Mouse (Mus musculus): ENCODE measurements around the gene Nek6. TPM values are rescaled to one million over a fixed set of nuclear protein-coding genes. Genes with fewer than 3 reads are reported as not detected.

Nek6 gene
- polyA plus RNA-seq, 1 experiment from 2014 or later: 111 TPM

DNA sequence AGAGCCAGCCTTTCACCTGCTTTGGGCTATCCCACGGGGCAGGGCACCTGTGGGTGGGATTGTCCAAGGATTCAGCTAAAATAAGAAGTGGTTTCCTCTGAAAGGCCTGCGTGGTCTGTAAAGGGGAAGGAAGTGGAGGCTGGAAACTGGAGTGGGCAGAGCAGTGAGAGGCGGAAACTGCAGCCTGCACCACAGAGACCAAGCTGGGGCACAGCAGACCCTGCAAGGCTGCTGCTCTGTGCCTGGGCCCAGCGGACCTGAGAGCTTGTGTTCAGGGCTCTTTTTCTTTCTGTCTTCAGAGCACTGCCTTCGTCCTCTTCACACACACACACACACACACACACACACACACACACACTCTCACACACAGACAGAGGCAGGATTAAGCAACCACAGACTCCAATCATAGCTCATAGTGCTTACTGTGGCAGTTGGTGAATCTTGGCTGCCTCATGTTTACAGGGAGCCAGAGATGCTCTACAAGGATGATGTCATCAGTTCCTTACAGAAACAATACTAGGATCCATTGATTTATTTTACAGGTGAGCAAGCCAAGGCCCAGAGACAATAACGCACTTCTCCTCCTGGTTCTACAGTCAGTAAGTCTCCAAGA, 30.2 kb upstream of the Nek6 start:
- Histone ChIP-seq H3K27ac (ENCODE audit: low read length) (no peak overlapping the region), H3K9ac (ENCODE audit: low read length) (no peak overlapping the region), H3K4me1 (ENCODE audit: control insufficient read depth, insufficient read depth, low read length) (peaks cover 19% of the 10 kb centered on the region), H3K27me3 (ENCODE audit: control insufficient read depth, insufficient read depth, low read length) (no peaks in the 10 kb centered on the region), H3K9me3 (replicated peaks; ENCODE audit: control insufficient read depth, low read length) (no peaks in the 10 kb centered on the region), H3K4me2 (ENCODE audit: low read depth, low read length) (no peak overlapping the region), H3K36me3 (ENCODE audit: control insufficient read depth, insufficient read depth, low read length) (no peaks in the 10 kb centered on the region), H3K4me3 (replicated peaks; ENCODE audit: low read length) (no peak overlapping the region)
- ATAC-seq (ENCODE audit: insufficient read depth, low FRiP score): no peak
- 77% methylated on average over 6 of the region's 6 CpGs for WGBS

DNA sequence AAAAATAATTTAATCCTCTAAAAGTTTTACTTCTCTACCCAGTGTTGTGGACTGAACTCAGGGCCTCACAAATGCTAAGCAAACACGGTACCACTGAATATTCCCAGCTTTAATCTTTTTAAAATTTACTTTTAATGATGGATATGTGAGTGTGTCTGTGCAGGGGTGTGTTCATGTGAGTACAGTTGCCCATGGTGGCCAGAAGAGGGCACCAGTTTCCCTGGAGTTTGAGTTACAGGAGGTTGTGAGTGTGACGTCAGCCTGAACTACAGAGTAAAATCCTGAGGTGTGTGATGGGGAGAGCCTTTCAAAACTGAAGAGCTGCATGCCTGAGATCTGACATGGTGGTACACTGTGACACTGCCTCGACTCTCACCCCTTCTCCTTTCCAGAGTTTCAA, 29.3 kb upstream of the Nek6 start:
- Histone ChIP-seq H3K27me3 (ENCODE audit: control insufficient read depth, insufficient read depth, low read length) (no peaks in the 10 kb centered on the region), H3K9ac (ENCODE audit: low read length) (no peak overlapping the region), H3K4me2 (ENCODE audit: low read depth, low read length) (no peak overlapping the region), H3K9me3 (replicated peaks; ENCODE audit: control insufficient read depth, low read length) (no peaks in the 10 kb centered on the region), H3K4me3 (replicated peaks; ENCODE audit: low read length) (no peak overlapping the region), H3K27ac (ENCODE audit: low read length) (no peak overlapping the region), H3K4me1 (ENCODE audit: control insufficient read depth, insufficient read depth, low read length) (peaks cover 24% of the 10 kb centered on the region), H3K36me3 (ENCODE audit: control insufficient read depth, insufficient read depth, low read length) (no peaks in the 10 kb centered on the region)
- WGBS: 83% methylated on average over 3 of the region's 3 CpGs
- no peak for ATAC-seq (ENCODE audit: insufficient read depth, low FRiP score)

DNA sequence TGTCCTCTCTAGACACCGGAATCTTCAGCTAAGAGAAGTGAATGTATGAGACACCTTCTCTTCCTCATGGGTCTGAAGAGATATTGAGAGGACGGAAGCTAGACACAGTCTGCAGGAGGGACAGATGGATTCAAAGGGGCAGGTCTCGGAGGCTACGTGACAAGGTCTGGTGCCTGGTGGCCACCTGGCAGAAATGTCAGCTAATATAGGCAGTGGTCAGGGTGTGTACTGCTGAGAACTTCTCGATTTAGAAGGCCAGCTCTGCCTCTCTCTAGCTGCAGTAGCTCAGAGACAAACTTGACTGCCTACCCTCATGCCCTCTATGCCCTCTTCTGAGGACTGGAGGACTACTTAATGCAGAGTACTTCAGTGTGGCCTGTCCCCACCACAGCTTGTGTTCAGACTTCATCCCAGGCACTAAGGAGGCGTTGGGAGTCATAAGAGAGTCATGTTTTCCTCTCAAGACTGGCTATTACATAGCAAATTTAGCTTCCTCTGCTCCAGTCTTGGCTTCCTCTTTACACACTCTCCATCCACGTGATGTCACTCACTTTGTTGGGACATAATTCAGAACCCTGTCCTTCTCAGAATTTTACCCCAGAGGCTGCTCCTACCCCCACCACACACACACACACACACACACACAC, 28.3 kb upstream of the Nek6 start:
- H3K4me2 ChIP-seq (ENCODE audit: low read depth, low read length): no peak overlapping the region
- no peaks in the 10 kb centered on the region for H3K36me3 ChIP-seq (ENCODE audit: control insufficient read depth, insufficient read depth, low read length)
- ATAC-seq (ENCODE audit: insufficient read depth, low FRiP score): no peak
- 82% methylated on average over 7 of the region's 7 CpGs for WGBS
- peaks cover 24% of the 10 kb centered on the region for H3K4me1 ChIP-seq (ENCODE audit: control insufficient read depth, insufficient read depth, low read length)
- H3K27ac ChIP-seq (ENCODE audit: low read length): peak overlapping the region; percentile 20; the same call in 1 of the 2 replicates
- no peak overlapping the region for H3K4me3 ChIP-seq (replicated peaks; ENCODE audit: low read length)
- no peaks in the 10 kb centered on the region for H3K27me3 ChIP-seq (ENCODE audit: control insufficient read depth, insufficient read depth, low read length)
- H3K9me3 ChIP-seq (replicated peaks; ENCODE audit: control insufficient read depth, low read length): no peaks in the 10 kb centered on the region
- H3K9ac ChIP-seq (ENCODE audit: low read length): no peak overlapping the region

DNA sequence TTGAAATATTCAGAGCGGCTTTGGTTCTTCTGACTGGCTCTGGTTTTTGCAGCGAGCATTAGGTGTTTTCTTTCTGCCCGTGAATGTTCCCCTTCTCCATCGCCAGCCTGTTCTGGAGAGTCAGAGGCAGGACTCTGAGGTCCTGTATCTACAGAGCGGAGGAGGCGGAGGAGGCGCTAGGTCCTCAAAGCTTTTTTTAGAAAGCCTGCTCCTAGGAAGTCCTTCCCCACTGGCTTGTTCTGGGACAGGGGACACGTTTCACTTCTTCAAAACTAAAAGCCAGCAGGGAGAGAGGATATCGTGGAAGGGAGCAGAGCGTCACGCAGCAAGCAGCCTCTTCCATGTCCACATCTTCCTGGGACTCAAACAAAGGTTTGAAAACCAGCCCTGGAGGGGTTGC, 26.9 kb upstream of the Nek6 start:
- Histone ChIP-seq H3K9ac (ENCODE audit: low read length) (no peak overlapping the region), H3K27ac (ENCODE audit: low read length) (peak overlapping the region; percentile 92)

DNA sequence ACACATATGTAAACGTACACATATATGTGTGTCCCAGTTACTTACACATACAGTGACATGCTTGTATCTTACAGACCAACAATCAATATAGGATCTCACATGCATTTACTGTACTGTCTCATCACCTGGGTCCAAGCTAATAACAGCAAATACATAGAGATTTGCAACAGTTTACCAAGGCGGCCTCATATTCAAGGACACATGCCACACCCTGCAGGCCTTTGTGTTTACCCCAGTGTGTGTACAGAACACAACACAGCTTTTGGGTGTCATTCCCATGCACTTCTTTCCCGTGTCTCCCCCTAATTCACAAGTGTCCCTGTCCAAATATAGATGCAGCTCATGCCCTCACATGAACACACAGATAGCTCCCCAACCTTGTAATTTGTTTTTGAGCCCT, 26.0 kb upstream of the Nek6 start:
- ATAC-seq (ENCODE audit: insufficient read depth, low FRiP score): no peak

More for the DNA sequence above, 26.9 kb upstream of the Nek6 start:
- no peak for ATAC-seq (ENCODE audit: insufficient read depth, low FRiP score)
- Histone ChIP-seq H3K36me3 (ENCODE audit: control insufficient read depth, insufficient read depth, low read length) (no peaks in the 10 kb centered on the region), H3K4me1 (ENCODE audit: control insufficient read depth, insufficient read depth, low read length) (peaks cover 24% of the 10 kb centered on the region), H3K4me2 (ENCODE audit: low read depth, low read length) (no peak overlapping the region), H3K4me3 (replicated peaks; ENCODE audit: low read length) (no peak overlapping the region), H3K27me3 (ENCODE audit: control insufficient read depth, insufficient read depth, low read length) (no peaks in the 10 kb centered on the region), H3K9me3 (replicated peaks; ENCODE audit: control insufficient read depth, low read length) (no peaks in the 10 kb centered on the region)
- 72% methylated on average over 11 of the region's 11 CpGs for WGBS

DNA sequence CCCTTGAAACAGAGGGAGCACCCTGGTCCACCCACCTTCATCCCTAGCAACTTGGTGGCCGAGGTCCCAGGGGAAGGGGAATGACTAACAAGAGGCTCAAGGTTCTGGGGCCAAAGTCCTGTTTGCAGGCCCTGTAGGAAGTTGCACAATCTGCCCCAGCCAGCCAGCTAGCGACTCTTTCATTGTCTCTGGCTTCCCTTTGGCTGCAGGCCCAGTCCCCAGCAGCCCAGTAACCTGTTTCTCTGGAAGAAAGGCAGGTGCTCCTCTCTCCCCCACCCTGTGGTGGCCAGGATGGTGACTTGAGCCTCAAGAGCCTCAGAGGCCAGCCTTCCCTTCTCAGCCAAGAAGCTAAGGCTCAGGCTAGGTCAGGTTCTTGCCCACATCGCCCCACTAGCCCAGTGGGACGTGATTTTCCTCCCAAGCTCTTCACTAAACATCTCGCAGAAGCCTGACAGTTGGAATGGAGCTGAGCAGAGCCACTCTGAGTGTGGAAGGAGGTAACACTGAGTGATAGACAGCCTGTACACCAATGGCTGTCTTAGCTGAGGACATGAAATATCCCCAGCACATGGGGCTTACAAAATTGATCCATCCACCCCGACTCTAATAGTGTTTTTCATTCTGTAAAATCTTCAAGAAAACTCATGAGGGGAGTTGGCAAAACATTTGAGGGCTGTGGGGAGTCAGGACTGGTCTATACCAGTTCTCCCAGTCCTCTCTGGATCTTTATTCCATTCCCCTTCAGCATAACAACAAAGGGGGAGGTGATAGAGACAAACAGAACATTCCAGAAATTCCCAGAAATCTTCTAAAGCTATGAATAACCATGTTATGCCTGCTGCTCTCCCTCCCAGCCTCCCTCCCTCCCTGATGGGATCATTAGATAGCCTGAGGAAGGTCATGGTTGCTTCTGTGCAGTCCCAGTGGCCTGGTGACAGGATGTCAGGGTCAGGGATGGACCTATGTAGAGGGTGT, 25.2 kb upstream of the Nek6 start:
- peaks cover 24% of the 10 kb centered on the region for H3K4me1 ChIP-seq (ENCODE audit: control insufficient read depth, insufficient read depth, low read length)
- H3K4me2 ChIP-seq (ENCODE audit: low read depth, low read length): 0 out of 2 replicates have a peak overlapping the region, but pooled peaks have one; percentile 22
- ATAC-seq (ENCODE audit: insufficient read depth, low FRiP score): peak; percentile 93
- no peaks in the 10 kb centered on the region for H3K9me3 ChIP-seq (replicated peaks; ENCODE audit: control insufficient read depth, low read length)
- WGBS: 53% methylated on average over 6 of the region's 6 CpGs
- H3K27me3 ChIP-seq (ENCODE audit: control insufficient read depth, insufficient read depth, low read length): no peaks in the 10 kb centered on the region
- H3K27ac ChIP-seq (ENCODE audit: low read length): peak overlapping the region; percentile 92
- no peak overlapping the region for H3K4me3 ChIP-seq (replicated peaks; ENCODE audit: low read length)
- H3K9ac ChIP-seq (ENCODE audit: low read length): no peak overlapping the region
- no peaks in the 10 kb centered on the region for H3K36me3 ChIP-seq (ENCODE audit: control insufficient read depth, insufficient read depth, low read length)

More for the DNA sequence above, 26.0 kb upstream of the Nek6 start:
- Histone ChIP-seq H3K27ac (ENCODE audit: low read length) (peak overlapping the region; percentile 92), H3K4me2 (ENCODE audit: low read depth, low read length) (peak overlapping the region; percentile 22; the same call in 1 of the 2 replicates), H3K9ac (ENCODE audit: low read length) (no peak overlapping the region), H3K4me3 (replicated peaks; ENCODE audit: low read length) (no peak overlapping the region), H3K9me3 (replicated peaks; ENCODE audit: control insufficient read depth, low read length) (no peaks in the 10 kb centered on the region), H3K27me3 (ENCODE audit: control insufficient read depth, insufficient read depth, low read length) (no peaks in the 10 kb centered on the region), H3K36me3 (ENCODE audit: control insufficient read depth, insufficient read depth, low read length) (no peaks in the 10 kb centered on the region), H3K4me1 (ENCODE audit: control insufficient read depth, insufficient read depth, low read length) (peaks cover 24% of the 10 kb centered on the region)
- 69% methylated on average over 3 of the region's 3 CpGs for WGBS

DNA sequence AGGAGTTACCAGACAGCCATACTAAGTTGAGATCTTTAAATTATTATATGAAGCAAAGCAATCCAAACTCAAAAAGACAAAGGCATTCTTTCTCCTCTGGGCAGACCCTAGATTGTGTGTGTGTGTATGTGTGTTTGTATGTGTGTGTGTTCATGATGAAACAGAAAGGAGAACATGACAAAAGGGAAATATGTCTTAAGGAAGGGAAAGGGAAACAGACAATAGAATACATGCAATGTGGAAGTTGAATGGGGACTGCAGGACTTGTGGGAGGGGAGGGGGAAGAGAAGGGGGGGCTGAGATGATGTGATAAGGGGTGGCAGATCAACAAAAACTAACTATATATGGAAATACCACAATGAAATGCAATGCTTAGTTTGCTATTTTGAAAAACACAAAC, 13.8 kb upstream of the Nek6 start:
- H3K36me3 ChIP-seq (ENCODE audit: control insufficient read depth, insufficient read depth, low read length): no peaks in the 10 kb centered on the region
- H3K4me2 ChIP-seq (ENCODE audit: low read depth, low read length): no peak overlapping the region
- no peak overlapping the region for H3K4me3 ChIP-seq (replicated peaks; ENCODE audit: low read length)
- H3K27me3 ChIP-seq (ENCODE audit: control insufficient read depth, insufficient read depth, low read length): no peaks in the 10 kb centered on the region
- H3K9me3 ChIP-seq (replicated peaks; ENCODE audit: control insufficient read depth, low read length): no peaks in the 10 kb centered on the region
- H3K27ac ChIP-seq (ENCODE audit: low read length): no peak overlapping the region
- no peak for ATAC-seq (ENCODE audit: insufficient read depth, low FRiP score)
- peaks cover 3% of the 10 kb centered on the region; the same call in 1 of the 2 replicates for H3K4me1 ChIP-seq (ENCODE audit: control insufficient read depth, insufficient read depth, low read length)
- H3K9ac ChIP-seq (ENCODE audit: low read length): no peak overlapping the region

DNA sequence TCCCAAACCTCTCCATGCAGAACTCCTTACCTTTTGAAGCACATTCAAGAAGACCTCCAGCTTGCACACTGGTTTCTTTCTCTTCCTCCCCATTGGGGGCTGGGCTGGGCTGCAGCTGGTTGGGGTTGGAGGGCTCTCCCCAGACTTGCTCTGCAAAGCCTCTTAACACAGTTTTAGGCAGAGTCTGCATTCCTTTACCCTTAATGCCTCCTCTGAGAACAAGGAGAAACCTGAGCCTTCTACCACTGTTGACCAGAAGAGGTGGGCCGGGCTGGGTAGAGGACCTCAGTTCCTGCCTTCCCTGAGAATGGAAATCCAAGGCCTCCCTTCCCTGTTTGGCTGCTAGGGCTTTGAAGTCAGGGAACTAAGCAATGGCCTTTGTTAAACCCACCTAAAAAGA, 9.8 kb upstream of the Nek6 start:
- no peak overlapping the region for H3K27ac ChIP-seq (ENCODE audit: low read length)
- H3K4me2 ChIP-seq (ENCODE audit: low read depth, low read length): no peak overlapping the region
- no peak for ATAC-seq (ENCODE audit: insufficient read depth, low FRiP score)
- H3K4me3 ChIP-seq (replicated peaks; ENCODE audit: low read length): no peak overlapping the region
- no peaks in the 10 kb centered on the region for H3K36me3 ChIP-seq (ENCODE audit: control insufficient read depth, insufficient read depth, low read length)
- no peak overlapping the region for H3K9ac ChIP-seq (ENCODE audit: low read length)
- no peaks in the 10 kb centered on the region for H3K27me3 ChIP-seq (ENCODE audit: control insufficient read depth, insufficient read depth, low read length)
- peaks cover 3% of the 10 kb centered on the region; the same call in 1 of the 2 replicates for H3K4me1 ChIP-seq (ENCODE audit: control insufficient read depth, insufficient read depth, low read length)
- 21% methylated on average over 1 of the region's 1 CpGs for WGBS
- H3K9me3 ChIP-seq (replicated peaks; ENCODE audit: control insufficient read depth, low read length): no peaks in the 10 kb centered on the region

DNA sequence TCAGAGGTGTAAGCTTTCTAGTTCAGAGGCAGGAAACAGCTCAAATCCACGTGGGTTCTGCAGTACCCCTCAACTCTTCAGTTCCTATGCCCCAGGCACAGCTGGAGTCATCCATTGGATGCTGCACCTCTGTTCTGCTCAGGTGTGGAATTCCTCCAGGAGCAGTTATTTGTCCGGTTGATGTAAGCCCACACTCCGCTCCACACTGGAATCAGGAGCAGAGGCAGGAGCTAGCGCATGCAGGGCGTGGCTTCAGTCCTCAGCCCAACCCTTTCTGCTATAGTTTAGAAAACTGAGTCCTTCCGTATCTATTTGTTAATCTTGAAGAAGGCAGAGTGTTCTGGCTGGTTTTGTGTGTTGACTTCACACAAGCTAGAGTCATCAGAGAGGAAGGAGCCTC, 9.3 kb upstream of the Nek6 start:
- Histone ChIP-seq H3K4me1 (ENCODE audit: control insufficient read depth, insufficient read depth, low read length) (peaks cover 3% of the 10 kb centered on the region; the same call in 1 of the 2 replicates), H3K27me3 (ENCODE audit: control insufficient read depth, insufficient read depth, low read length) (no peaks in the 10 kb centered on the region), H3K4me2 (ENCODE audit: low read depth, low read length) (no peak overlapping the region), H3K4me3 (replicated peaks; ENCODE audit: low read length) (no peak overlapping the region), H3K36me3 (ENCODE audit: control insufficient read depth, insufficient read depth, low read length) (no peaks in the 10 kb centered on the region), H3K9me3 (replicated peaks; ENCODE audit: control insufficient read depth, low read length) (no peaks in the 10 kb centered on the region), H3K27ac (ENCODE audit: low read length) (no peak overlapping the region), H3K9ac (ENCODE audit: low read length) (no peak overlapping the region)
- no peak for ATAC-seq (ENCODE audit: insufficient read depth, low FRiP score)
- WGBS: 56% methylated on average over 6 of the region's 6 CpGs

Measured in stomach, embryonic 16.5 days (tissue).